Mouse (Mus musculus): ENCODE data around the gene Hyal3. TPM values are rescaled to one million over a fixed set of nuclear protein-coding genes. Genes with fewer than 3 reads are reported as not detected.

Gene Hyal3
- polyA plus RNA-seq (2015; fragmentation: Nextera tagmentation; extraction: Ambion mirVana) = 0.68 and 0.82 TPM in 2 replicates

- no peaks in the 10 kb centered on the region for H3K27me3 ChIP-seq
- ATAC-seq (replicated peaks; ENCODE audit: insufficient number of reproducible peaks, insufficient read depth, low FRiP score, low read depth) = peak; percentile 74
- peaks cover 52% of the 10 kb centered on the region for H3K4me1 ChIP-seq (replicated peaks)
- H3K4me2 ChIP-seq = peak within 1 kb of the TSS; percentile 89
- H3K9me3 ChIP-seq (replicated peaks) = no peaks in the 10 kb centered on the region
- WGBS = under 1% methylated on average over 32 of the region's 32 CpGs
- H3K27ac ChIP-seq = peak within 1 kb of the TSS; percentile 93
- H3K4me3 ChIP-seq = peak within 1 kb of the TSS; percentile 62
- H3K9ac ChIP-seq = peak within 1 kb of the TSS; percentile 65
- peaks cover 10% of the 10 kb centered on the region for H3K36me3 ChIP-seq
Measured at GRCm38 (mm10) chr9:107580501-107581317, at the start of gene Hyal3. TSS of gene Hyal3 (plus strand) at chr9:107580818.

- no peaks in the 10 kb centered on the region for H3K9me3 ChIP-seq (replicated peaks)
- peak within 1 kb of the TSS; percentile 90 for H3K4me2 ChIP-seq
- H3K27ac ChIP-seq = peak within 1 kb of the TSS; percentile 84
- no peaks in the 10 kb centered on the region for H3K27me3 ChIP-seq
- H3K4me3 ChIP-seq = peak within 1 kb of the TSS; percentile 82
- under 1% methylated on average over 48 of the region's 48 CpGs for WGBS
- H3K36me3 ChIP-seq = peaks cover 19% of the 10 kb centered on the region
- ATAC-seq (replicated peaks; ENCODE audit: insufficient number of reproducible peaks, insufficient read depth, low FRiP score, low read depth) = peak; percentile 99
- peak within 1 kb of the TSS; percentile 87 for H3K9ac ChIP-seq
- H3K4me1 ChIP-seq (replicated peaks) = peaks cover 29% of the 10 kb centered on the region
Measured at GRCm38 (mm10) chr9:107533791-107534407, 46.7 kb upstream of the Hyal3 start, which contains the start of gene Tmem115. TSS of gene Tmem115 (plus strand) at chr9:107533945.

- Histone ChIP-seq H3K36me3 (peaks cover 26% of the 10 kb centered on the region), H3K4me1 (replicated peaks) (peaks cover 29% of the 10 kb centered on the region), H3K9me3 (replicated peaks) (no peaks in the 10 kb centered on the region), H3K4me2 (peak overlapping the region; percentile 90), H3K27me3 (no peaks in the 10 kb centered on the region), H3K9ac (peak overlapping the region; percentile 87), H3K27ac (peak overlapping the region; percentile 84), H3K4me3 (peak overlapping the region; percentile 82)
- WGBS = under 1% methylated on average over 40 of the region's 40 CpGs
- ATAC-seq (replicated peaks; ENCODE audit: insufficient number of reproducible peaks, insufficient read depth, low FRiP score, low read depth) = no peak
Measured at GRCm38 (mm10) chr9:107534408-107535202, 46.0 kb upstream of the Hyal3 start.

- 90% methylated on average over 7 of the region's 7 CpGs for WGBS
- no peaks in the 10 kb centered on the region for H3K9me3 ChIP-seq (replicated peaks)
Measured at GRCm38 (mm10) chr9:107538231-107538630, 42.4 kb upstream of the Hyal3 start.

GRCm38 (mm10) chr9:107538711-107539110 is 41.9 kb upstream of the Hyal3 start:
- no peaks in the 10 kb centered on the region for H3K9me3 ChIP-seq (replicated peaks)
- no peak for ATAC-seq (replicated peaks; ENCODE audit: insufficient number of reproducible peaks, insufficient read depth, low FRiP score, low read depth)
- no peak overlapping the region for H3K4me3 ChIP-seq
- H3K27ac ChIP-seq = no peak overlapping the region
- H3K4me2 ChIP-seq = no peak overlapping the region
- H3K36me3 ChIP-seq = peaks cover 29% of the 10 kb centered on the region
- H3K4me1 ChIP-seq (replicated peaks) = peaks cover 46% of the 10 kb centered on the region
- H3K27me3 ChIP-seq = no peaks in the 10 kb centered on the region
- 92% methylated on average over 3 of the region's 3 CpGs for WGBS
- H3K9ac ChIP-seq = no peak overlapping the region

More at GRCm38 (mm10) chr9:107538231-107538630, 42.4 kb upstream of the Hyal3 start:
- Histone ChIP-seq H3K4me3 (no peak overlapping the region), H3K36me3 (peaks cover 29% of the 10 kb centered on the region), H3K9ac (no peak overlapping the region), H3K27ac (no peak overlapping the region), H3K4me1 (replicated peaks) (peaks cover 49% of the 10 kb centered on the region), H3K27me3 (no peaks in the 10 kb centered on the region), H3K4me2 (no peak overlapping the region)
- ATAC-seq (replicated peaks; ENCODE audit: insufficient number of reproducible peaks, insufficient read depth, low FRiP score, low read depth) = no peak

GRCm38 (mm10) chr9:107539940-107540339 is 40.7 kb upstream of the Hyal3 start:
- Histone ChIP-seq H3K27me3 (no peaks in the 10 kb centered on the region), H3K27ac (no peak overlapping the region), H3K9ac (no peak overlapping the region), H3K9me3 (replicated peaks) (no peaks in the 10 kb centered on the region), H3K36me3 (peaks cover 37% of the 10 kb centered on the region), H3K4me3 (no peak overlapping the region), H3K4me1 (replicated peaks) (peaks cover 46% of the 10 kb centered on the region), H3K4me2 (no peak overlapping the region)
- no peak for ATAC-seq (replicated peaks; ENCODE audit: insufficient number of reproducible peaks, insufficient read depth, low FRiP score, low read depth)
- WGBS = 94% methylated on average over 8 of the region's 8 CpGs

- H3K9ac ChIP-seq = no peak overlapping the region
- H3K4me2 ChIP-seq = no peak overlapping the region
- ATAC-seq (replicated peaks; ENCODE audit: insufficient number of reproducible peaks, insufficient read depth, low FRiP score, low read depth) = no peak
- no peak overlapping the region for H3K27ac ChIP-seq
- no peak overlapping the region for H3K4me3 ChIP-seq
- H3K9me3 ChIP-seq (replicated peaks) = no peaks in the 10 kb centered on the region
- peaks cover 37% of the 10 kb centered on the region for H3K36me3 ChIP-seq
- 66% methylated on average over 4 of the region's 4 CpGs for WGBS
- no peaks in the 10 kb centered on the region for H3K27me3 ChIP-seq
- peaks cover 41% of the 10 kb centered on the region for H3K4me1 ChIP-seq (replicated peaks)
Measured at GRCm38 (mm10) chr9:107540420-107540819, 40.2 kb upstream of the Hyal3 start.

GRCm38 (mm10) chr9:107541005-107541404 is 39.6 kb upstream of the Hyal3 start:
- peaks cover 37% of the 10 kb centered on the region for H3K36me3 ChIP-seq
- no peaks in the 10 kb centered on the region for H3K27me3 ChIP-seq
- peak overlapping the region; percentile 72 for H3K4me2 ChIP-seq
- no peaks in the 10 kb centered on the region for H3K9me3 ChIP-seq (replicated peaks)
- no peak overlapping the region for H3K27ac ChIP-seq
- H3K4me1 ChIP-seq (replicated peaks) = peaks cover 38% of the 10 kb centered on the region
- WGBS = 31% methylated on average over 10 of the region's 10 CpGs
- H3K4me3 ChIP-seq = peak overlapping the region; percentile 71
- 0 out of 2 replicates have a peak overlapping the region, but pooled peaks have one; percentile 66 for H3K9ac ChIP-seq
- no peak for ATAC-seq (replicated peaks; ENCODE audit: insufficient number of reproducible peaks, insufficient read depth, low FRiP score, low read depth)

- Histone ChIP-seq H3K27ac (peak within 1 kb of the TSS; percentile 42), H3K27me3 (no peaks in the 10 kb centered on the region), H3K9ac (peak within 1 kb of the TSS; percentile 66), H3K4me3 (peak within 1 kb of the TSS; percentile 71), H3K36me3 (peaks cover 37% of the 10 kb centered on the region), H3K4me1 (replicated peaks) (peaks cover 38% of the 10 kb centered on the region), H3K9me3 (replicated peaks) (no peaks in the 10 kb centered on the region), H3K4me2 (peak within 1 kb of the TSS; percentile 72)
- WGBS = under 1% methylated on average over 46 of the region's 46 CpGs
- peak; percentile 88 for ATAC-seq (replicated peaks; ENCODE audit: insufficient number of reproducible peaks, insufficient read depth, low FRiP score, low read depth)
Measured at GRCm38 (mm10) chr9:107541474-107542351, 38.9 kb upstream of the Hyal3 start, which contains the start of the genes Cyb561d2 and Nprl2. TSS of gene Cyb561d2 (minus strand) at chr9:107542193. TSS of gene Nprl2 (plus strand) at chr9:107542226.

- Histone ChIP-seq H3K9ac (peak overlapping the region; percentile 66), H3K27ac (peak overlapping the region; percentile 42), H3K27me3 (no peaks in the 10 kb centered on the region), H3K36me3 (peaks cover 34% of the 10 kb centered on the region), H3K4me3 (peak overlapping the region; percentile 71), H3K9me3 (replicated peaks) (no peaks in the 10 kb centered on the region), H3K4me2 (peak overlapping the region; percentile 72), H3K4me1 (replicated peaks) (peaks cover 38% of the 10 kb centered on the region)
- 0 out of 2 replicates have a peak, but pooled peaks have one; percentile 2 for ATAC-seq (replicated peaks; ENCODE audit: insufficient number of reproducible peaks, insufficient read depth, low FRiP score, low read depth)
- WGBS = under 1% methylated on average over 11 of the region's 11 CpGs
Measured at GRCm38 (mm10) chr9:107542352-107542686, 38.3 kb upstream of the Hyal3 start.

Measured in heart, embryonic 15.5 days (tissue).